Mouse (Mus musculus) frontal cortex, adult (tissue): Measurements from ENCODE around the gene Rdh16f1.
"Not testable (repeated sequence)": the region's sequence is repeated elsewhere in the genome, so short reads cannot be mapped to it uniquely, and the experiment has no call there.

Source experiments
- ATAC-seq: cut with Nextera tagmentation; 2 replicates; pipeline ENCODE4 v1.9.2; 2017; ENCODE audit warnings: mild to moderate bottlenecking, moderate library complexity, mixed read lengths; ENCODE audit not compliant: low TSS enrichment

Rdh16f1 gene

DNA sequence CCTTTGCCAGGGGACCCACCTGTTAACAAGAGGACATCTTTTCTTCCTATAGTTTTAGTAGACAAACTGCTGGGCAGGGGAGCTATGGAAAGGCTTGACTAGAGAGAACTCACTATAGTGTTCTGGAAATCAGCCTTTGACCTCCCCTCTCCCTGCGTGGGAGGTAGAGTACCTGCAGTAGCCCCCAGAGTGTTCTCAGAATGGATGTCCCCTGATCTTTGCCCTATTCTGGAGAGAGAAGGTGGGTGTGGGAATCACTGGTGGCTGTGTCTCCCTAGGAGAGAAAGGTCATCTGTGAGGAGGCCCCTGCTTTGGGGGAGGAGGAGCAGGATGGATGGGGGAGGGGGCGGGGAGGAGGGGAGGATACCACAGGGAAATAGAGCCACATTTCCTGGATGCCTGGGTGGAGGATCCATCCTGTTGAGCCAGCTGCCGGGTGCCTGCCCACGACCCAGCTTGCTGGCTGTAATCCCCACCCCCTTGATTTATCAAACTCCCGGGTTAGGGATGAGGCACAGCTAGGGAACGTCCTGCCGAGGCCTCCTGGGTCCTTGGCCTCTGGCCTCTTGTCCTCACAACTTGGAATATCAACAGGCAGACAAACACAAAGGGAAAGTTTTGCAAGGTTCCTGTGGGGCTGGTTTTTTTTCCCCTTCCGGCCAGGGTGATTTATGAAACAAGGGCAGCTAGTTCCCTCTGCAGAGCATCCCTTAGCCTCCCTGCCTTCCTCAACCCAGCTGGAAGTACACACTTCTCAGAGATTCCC is 10.6 kb upstream of the Rdh16f1 start:
- no peak for ATAC-seq

DNA sequence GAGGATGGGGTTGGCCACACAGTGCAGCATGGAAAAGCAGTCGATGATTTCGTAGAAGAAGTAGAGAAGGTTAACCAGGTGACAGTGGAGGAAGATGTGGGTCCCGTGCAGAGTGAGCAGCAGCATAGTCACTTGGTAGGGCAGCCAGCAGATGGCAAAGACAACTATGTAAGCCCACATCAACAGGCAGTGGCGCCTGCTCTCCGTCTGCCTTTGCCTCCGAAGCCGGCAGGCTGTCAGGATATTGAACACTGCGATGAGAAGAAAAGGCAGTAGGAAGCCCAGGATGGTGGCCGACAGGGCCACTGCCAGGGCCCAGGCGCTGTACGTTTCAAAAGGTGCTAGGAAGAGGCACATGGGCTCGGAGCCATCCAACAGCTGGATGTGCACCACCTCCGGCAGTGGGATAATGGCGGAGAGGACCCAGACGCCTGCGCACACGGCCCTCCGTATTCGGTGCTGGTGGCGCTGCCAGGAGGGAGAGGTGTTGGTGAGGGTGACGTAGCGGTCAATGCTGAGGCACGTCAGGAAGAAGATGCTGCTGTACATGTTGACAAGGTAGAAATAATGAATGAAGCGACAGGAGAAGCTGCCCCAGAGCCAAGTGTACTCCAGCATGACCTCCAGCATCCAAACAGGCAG is 9.3 kb upstream of the Rdh16f1 start:
- peak; percentile 47; the same call in 1 of the 2 replicates for ATAC-seq

DNA sequence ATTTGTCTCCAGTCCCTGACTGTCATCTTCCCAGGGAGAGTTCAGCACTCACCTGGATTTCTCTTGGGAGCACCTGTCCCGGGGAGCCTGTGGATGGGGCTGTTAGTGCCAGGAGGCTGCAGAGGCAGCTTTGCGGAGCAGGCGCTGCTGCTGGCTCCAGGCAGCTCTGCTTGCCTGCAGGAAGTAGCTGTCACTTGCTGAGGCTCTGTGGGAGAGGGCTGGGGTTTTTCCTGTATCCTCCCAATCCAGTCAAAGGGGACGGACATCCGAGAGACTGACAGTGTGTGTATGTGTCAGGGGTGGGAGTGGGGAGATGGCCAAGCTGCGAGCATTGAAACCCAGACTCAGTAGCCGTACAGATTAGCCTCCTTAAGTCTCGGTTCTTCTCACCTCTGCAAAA is 8.0 kb upstream of the Rdh16f1 start, which contains the start of gene Gpr182:
Gene Gpr182, minus strand, starts transcription at position 185 of the 400 bp plus-strand sequence.
- ATAC-seq: no peak

DNA sequence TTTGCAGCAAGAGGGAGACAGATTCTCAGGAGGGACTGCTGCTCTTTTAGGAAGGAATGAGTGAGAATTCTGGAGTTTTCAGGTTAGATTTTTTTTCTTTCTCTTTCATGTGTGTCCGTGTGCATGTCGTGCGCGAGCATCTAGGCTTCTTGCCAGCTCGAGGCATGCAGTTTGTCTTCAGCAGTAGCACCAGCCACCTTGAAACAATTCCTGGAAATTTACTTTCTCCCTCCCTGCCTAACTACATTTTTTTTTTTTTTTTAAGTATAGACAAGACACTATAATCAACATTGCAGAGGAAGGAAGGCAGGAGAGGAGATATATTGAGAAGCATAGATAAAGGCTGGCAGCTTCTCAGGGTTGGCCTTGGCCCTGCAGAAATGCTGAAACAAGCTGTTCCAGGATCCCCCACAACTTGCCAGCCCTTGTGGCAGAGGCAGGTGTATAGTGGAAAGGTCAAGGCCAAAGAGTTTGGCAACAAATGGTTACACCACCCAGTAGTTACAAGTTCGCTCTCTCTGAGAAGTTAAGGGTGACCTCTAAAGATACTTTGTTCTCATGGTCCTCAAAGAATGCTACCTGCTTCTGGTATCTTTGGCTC is 4.9 kb upstream of the Rdh16f1 start:
- ATAC-seq: no peak

DNA sequence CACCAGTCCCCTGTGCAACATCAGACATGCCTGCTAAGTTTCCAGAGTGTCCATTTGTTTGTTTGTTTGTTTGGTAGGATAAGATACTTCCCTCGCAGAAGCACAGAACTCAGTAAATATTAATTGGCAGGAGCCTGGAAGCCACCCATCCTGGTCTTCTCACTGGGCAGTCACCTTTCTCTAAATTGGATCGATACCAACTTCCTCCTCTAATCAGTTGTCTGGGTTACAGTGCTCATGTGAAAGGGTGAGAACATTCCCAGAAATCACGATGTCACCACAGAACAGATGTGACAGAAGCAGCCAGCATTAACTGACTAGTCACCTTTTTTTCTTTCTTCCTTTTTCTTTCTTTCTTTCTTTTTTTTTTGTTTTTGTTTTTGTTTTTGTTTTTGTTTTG is 4.3 kb upstream of the Rdh16f1 start:
- ATAC-seq: no peak

DNA sequence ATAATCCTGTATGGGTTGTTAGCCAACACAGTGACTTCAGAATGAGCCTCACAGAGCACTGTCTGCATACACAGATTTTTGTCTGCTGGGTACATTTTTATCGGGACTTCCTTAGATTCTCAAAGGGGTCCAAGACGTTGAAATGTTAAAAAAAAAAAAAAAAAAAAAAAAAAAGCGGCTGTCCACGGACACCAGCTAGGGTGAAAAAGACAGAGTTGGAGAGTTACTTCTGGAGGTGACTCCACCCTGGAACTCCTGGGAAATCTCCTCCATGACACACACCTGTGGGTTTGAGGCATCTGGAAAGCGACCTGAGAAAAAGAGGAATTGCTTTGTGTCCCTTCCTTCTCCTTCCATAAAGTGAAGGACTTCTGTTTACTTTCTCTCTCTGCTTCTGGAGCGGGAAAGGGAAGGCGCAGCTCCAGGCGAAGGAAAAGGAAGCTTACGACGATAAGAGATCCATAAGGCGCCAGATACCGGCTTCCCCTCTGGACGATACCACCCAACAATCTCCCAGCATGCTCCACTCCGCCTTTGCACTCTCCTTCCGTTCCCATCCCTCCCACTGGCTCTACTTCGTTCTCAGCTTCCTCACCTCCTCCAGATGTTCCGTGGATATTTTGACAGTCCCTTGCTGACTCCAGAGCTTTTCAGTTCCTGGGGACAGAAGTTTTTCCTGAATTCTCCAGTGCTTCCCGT is 3.7 kb upstream of the Rdh16f1 start:
- peak; percentile 34; the same call in 1 of the 2 replicates for ATAC-seq

DNA sequence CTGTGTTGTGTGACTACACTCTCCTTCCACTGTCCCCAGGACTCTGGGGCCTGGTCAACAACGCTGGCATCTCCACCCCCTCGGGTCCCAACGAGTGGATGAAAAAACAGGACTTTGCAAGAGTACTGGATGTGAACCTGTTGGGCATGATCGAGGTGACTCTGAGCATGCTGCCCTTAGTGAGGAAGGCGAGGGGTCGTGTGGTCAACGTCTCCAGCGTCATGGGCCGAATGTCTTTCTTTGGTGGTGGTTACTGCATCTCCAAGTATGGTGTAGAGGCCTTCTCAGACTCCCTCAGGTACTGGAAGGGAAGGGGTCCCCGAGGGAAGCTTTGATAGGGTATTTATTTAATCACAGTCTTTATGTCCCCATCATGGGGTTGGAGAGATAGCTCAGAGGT is 3.3 kb downstream of the Rdh16f1 start:
- not testable (repeated sequence) for ATAC-seq

DNA sequence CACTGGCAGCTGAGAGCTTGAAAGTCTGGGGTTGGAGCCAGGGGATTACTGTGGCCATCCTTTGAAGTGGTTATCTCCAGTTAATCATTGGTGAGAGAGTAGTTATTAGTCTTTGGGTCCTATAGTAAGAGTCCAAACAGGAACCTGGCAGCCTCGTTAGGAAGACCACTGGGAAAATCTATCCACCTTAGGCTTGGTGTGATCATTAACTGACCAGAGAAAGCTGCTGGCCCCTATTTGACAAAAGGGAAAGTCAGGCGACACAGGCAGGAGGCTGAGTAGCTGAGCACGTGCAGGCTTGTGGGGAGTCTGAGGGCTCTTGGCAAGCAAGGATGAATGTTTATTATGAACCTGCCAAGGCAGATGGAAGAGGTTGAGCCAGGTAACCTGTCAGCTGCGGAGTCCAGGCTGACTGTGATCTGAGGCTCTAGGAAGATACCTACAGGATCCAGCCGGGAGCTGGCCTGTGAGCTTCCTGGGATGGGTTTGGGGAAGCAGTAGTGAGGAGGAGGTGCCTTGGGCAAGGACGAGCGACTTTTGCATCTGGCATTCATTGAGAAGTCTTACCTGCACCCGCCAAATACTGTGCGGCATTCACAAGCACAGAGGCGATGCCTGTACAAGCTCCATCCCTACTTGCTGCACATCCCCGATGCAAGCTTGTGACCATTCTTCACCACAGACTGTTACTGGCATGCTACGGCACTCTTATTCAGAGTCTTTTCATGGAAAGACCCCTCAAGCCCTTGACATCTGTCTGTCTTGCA is 4.5 kb downstream of the Rdh16f1 start:
- no peak for ATAC-seq

DNA sequence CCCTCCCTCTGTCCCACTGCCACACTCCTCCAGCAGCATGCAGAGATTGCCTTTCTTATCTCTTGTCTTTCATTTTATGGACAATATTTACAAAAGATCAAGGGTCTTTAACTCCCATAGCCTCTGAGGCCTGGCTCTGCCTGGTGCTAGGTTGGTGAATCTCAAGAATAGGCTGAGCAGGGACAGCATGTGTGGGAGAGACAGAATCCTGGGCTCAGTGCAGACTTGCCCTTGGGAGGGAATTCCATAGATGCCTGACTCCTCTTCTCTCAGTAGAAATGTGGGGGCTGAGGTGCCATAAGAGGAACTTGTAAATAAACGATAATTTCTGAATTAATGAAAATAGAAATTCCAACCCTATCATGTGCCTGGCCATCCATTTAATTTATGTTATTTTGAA is 7.0 kb downstream of the Rdh16f1 start:
- ATAC-seq: no peak

DNA sequence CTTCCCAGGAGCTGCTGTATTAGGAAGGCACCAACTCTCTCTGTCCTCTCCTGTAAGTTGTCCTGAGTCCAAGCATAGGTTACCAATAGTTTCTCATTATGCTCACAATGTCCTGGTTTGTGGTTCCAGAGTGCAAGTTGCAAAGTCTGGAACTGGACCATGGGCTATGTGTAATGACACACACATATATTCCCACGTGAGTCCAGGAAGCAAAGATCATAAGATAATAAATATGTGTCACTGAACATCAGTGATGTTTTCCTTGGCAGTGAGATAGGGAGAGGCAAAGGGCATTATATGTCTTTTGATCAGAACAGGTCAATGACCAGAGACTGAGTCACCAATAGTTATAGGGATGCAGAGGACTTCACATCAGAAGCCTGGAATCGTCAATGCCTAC is 16.4 kb downstream of the Rdh16f1 start, which contains the start of gene Rdh9:
Gene Rdh9, plus strand, starts transcription at position 376 of the 400 bp plus-strand sequence.
- no peak for ATAC-seq

DNA sequence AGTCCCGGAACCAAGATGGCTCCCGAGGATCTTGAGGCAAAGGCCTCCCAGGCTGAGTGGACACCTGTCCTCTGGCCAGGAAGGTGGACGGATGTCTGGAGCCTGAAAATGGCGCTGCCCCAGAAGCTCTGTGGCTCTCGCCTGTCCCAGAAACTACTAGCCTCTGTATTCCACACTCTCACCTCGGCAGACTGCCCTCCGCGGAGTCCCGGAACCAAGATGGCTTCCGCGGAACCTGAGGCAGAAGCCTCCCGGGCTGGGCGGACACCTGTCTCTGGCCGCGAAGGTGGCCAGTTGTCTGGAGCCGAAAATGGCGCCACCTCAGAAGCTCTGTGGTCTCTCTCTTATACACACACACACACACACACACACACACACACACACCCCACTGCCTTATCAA is 22.7 kb downstream of the Rdh16f1 start:
- not testable (repeated sequence) for ATAC-seq

DNA sequence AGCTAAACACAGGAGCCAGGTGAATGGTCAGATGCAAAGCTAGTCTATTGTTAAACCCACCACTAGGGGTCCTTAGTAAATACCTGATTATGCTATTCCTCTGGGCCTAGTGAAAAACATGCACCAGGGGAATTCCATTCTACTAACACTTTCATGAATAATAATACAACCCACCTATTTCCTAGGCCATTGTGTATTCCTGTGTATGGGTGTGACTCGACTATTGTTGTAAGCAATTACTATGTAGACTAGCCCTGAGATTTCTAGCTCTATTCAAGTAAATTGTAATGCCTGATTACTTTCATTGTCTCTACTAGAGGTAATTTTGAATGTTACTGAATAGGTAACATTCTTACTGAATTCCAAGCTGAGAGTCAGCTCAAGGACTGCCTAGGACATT is 25.8 kb downstream of the Rdh16f1 start:
- ATAC-seq: not testable (repeated sequence)

DNA sequence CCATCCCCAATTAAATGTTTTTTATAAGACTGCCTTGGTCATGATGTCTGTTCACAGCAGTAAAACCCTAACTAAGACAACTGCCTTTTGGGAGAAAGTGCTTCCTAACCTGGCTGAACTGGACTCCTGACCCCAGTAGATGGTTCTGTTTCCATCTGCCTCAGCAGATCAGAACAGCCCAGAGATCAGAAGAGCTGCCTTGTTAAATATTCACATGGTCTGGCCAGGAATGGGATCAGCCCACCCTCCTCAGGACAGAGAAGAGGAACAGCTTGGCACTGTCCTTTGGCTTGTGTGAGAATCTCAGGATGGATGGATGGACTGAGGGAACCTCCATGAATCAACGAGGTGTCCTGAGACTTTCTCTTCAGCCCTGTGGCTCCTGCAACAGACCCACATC is 39.7 kb downstream of the Rdh16f1 start:
- no peak for ATAC-seq

DNA sequence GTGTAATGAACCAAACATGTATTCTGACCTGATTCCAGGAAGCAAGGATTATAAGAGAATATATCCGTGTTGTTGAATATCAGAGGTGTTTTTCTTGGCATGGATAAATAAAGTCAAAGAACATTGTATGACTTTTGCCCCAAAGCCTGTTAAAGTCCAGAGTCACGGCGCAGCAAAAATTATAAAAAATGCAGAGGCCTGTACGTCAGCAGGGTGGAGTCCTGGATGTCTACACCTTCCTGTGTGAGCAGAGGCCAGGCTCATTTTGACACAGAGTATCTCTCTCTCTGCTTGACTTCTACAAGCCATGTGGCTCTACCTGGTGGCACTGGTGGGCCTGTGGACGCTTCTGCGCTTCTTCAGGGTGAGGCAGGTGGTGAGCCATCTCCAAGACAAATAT is 41.3 kb downstream of the Rdh16f1 start, which contains the start of gene Rdh16:
Gene Rdh16, plus strand, starts transcription at position 262 of the 400 bp plus-strand sequence.
- ATAC-seq: no peak

DNA sequence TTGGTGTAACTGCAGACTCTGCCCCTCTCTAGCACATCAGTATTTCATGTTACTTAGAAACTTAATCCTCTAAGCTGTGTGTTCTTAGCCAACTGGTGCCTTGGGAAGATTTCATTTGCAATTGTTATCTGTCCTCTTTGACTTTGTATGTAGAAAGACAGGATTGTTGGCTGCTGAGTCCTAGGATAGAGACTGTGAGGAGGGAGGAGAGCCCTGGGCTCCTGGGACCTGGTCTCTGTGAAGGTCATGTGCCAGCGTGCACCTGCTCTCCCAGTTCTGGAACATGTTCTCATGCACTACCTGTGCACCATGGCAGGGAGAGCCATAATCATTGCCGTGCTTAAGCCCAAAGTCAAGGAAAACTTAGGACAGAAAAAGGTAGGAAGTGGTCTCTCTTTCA is 42.0 kb downstream of the Rdh16f1 start:
- no peak for ATAC-seq

DNA sequence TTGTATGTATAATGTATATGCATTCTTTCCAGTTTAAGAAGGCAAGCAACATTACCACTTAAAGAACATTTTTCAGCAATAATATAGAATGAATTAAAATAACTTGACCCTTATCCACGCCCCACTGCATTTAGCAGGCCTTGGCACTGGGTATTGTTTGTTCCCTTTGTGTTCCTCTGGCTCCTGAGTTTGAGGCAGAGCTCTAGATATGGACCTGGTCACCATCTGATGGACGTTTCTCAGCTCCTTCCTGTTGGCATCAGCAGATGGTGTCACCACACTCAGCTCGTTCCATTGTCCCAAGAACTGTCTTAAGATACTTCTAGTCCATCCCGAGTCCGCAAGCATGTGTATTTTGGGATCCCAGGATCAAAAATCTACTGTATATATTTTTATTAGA is 42.6 kb downstream of the Rdh16f1 start:
- ATAC-seq: no peak

DNA sequence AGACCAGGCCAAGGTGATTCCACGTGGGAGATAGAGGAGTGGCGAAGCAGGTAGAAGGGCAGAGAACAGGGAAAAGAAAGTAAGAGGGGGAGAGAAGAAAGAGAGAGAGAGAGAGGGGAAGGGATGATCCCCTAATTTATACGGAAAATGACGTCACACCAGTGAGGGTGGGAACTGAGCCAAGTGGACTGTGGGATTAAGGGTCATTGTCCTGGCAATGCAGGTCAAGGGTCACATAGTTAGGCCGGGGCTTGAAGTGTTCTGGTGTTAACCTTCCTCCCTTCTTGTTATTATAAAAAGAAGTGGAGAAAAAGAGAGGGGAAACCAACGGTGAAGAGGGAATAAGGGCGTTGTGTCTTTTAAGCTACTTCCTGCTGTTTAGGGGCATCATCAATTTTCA is 44.8 kb downstream of the Rdh16f1 start:
- ATAC-seq: no peak

DNA sequence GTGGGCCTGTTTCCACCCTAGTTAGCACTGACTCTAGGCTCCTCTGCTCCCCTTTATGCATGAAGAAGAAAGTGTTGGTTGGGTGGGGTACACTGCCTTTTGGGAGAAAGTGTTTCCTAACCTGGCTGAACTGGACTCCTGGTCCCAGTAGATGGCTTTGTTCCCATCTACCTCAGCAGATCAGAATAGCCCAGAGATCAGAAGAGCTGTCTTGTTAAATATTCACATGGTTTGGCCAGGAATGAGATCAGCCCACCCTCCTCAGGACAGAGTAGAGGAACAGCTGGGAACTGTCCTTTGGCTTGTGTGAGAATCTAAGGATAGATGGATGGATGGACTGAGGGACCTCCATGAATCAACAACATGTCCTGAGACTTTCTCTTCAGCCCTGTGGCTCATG is 56.3 kb downstream of the Rdh16f1 start:
- no peak for ATAC-seq

DNA sequence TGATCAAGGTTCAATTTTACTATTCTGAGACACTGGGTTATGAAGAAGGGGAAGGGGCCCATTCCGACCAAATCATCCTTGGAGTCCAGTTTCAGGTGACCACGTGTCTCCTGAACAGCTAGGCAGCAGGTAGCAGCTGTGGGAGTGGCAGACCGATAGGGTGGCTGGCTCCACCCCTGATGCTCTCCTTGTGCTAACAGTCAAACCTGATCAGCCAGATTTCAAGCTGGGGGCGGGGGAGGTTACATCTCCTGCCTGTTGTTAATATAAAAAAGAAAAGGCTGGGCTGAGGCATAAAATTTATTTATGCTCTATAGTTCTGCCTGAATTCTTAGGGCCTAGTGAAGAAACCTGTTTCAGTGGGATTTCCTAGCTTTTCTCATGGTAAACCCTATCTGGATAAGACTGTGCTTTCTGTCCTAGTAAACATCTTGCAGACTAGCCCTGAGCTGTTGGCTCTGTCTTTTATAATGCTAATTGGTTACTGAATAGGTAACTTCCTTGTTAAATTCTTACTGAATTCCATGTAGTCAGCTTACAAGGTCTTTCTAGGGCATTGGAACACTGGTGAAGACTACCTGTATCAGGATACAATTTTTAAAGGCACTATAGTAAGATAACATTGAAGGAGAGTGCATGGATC is 57.8 kb downstream of the Rdh16f1 start:
- not testable (repeated sequence) for ATAC-seq

DNA sequence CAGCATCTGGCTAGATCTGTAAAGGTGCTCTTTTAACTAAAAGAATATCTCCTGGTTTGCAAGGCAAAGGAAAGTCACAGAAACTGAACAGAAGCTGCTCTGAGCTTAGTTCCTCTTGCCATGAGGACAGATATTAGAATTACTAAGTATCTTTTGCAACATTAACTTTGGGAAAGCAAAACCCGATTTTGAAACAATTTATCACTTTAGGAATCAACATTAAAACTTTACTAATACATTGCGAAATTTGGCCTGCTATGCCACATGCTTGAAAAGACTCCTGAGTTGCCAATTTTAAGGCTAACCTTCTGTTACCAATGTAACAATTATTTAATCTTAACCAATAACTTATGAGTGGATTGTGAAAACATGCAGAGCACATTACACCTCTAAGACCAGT is 62.2 kb downstream of the Rdh16f1 start:
- ATAC-seq: not testable (repeated sequence)

DNA sequence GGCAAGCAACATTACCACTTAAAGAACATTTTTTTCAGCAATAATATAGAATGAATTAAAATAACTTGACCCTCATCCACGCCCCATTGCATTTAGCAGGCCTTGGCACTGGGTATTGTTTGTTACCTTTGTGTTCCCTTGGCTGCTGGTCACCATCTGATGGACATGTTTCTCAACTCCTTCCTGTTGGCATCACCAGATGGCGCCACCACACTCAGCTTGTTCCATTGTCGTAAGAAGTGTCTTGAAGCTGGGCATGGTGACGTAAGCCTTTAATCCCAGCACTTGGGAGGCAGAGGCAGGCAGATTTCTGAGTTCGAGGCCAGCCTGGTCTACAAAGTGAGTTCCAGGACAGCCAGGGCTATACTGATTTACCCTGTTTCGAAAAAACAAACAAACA is 65.8 kb downstream of the Rdh16f1 start:
- ATAC-seq: no peak
